Mouse (Mus musculus) embryonic stem cell, embryonic (primary cell): ENCODE measurements around the gene Parpbp.

Experiments
- CTCF ChIA-PET, 4 experiments: fragments of 300-600 bp in 2 of 4; fragments of 350-600 bp in 2 of 4; sonication (Branson Sonifier 250); formaldehyde crosslinking; loops; one replicate each; lab custom pipeline; 2022; ENCODE audit warnings: inconsistent platforms in 2 of 4; lab: Charles Lee
- POLR2A ChIA-PET, 4 experiments: fragments of 300-600 bp in 2 of 4; fragments of 350-600 bp in 2 of 4; sonication (Branson Sonifier 250); formaldehyde crosslinking; loops; one replicate each; lab custom pipeline; 2022; ENCODE audit warnings: antibody characterized with exemption in 4 of 4, inconsistent platforms in 1 of 4; lab: Charles Lee

Parpbp gene

DNA sequence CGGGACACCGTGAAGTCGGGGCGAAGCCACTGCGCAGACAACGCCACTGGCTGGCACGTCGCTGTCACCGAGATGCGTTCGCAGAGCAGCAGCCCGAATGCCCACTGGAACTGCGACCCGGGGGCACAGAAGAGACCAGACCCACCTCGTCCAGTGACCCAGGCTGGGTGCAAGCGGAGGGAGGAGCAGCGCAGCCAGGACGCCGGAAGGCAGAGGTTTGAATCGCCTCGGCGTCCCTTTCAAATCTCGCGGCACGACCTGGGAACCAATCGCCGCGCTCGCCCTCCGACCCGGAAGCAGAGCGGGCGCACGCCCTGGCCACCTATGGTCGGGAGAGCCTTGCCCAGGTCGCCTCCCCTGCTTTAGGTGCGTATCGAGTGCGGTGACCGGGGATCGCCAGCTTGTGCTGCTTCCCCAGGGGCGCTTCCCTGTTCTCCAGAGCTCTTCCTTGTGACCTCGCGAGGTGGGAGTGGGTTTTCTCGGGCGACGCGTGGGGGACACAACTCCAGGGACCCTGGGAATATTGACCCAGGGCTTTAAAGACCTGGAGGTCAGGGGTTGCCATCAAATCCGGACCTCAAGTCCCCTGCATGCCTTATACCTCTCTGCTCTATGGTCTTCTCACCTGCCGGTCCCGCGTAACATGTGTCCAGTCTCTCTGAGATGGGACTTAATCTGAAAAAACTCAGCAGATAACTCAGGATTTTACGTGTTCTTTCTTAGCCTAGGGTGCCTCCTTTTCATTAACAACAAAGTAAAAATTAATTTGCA lies at the start of gene Parpbp, which contains the start of gene Nup37:
Parpbp (minus strand) TSS at position 235 of the 771 bp plus-strand sequence.
Nup37 (plus strand) TSS at position 286 of the 771 bp plus-strand sequence.
- POLR2A ChIA-PET, result interaction anchor here in 2 of 4 experiments (0.6 to 1.5 kb wide), 7 partner anchors 9 to 54 kb away, joined by 3 to 5 read pairs (median 3); partner anchors contain the start of gene Washc3 (in 1 of the 2)
- CTCF ChIA-PET, result no interaction called here

DNA sequence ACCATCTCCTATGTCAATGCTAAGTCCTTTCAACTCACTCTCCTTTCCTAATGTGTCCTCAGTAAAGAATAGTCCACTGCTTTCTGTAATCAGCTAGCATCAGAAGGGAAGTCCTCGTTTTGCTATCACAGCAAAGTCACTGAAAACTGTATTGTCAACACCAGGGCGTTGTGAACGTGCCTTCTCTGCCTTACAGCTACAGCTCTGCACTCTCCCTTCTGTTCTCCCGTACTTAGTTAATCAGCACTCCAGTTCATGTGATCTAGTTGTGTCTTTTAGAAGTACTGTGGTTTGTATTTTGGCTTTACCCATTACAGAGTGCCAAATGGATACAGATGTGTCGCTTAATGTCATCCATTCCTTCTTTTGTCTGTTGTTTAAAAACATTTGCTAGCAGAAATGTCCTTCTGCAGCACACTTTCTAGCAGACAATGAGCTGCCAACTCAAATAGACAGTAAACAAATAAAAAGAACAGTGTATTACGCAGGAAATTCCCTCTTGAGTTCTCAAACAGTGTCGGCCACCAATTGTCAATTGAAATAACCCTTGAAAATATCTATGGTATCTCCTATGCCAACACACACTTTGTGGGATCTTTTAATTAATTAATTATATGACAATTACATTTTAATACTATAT lies 20.8 kb upstream of the Parpbp start:
- POLR2A ChIA-PET, result no interaction called here
- CTCF ChIA-PET, result interaction anchor here in 1 of 4 experiments (0.7 kb wide), 1 partner anchor 121 kb away, joined by 3 read pairs; no protein-coding TSS in a partner anchor

- ChIA-PET CTCF (interaction anchor here in 3 of 4 experiments (0.6 to 0.8 kb wide), 4 partner anchors 136 to 348 kb away, joined by 3 read pairs; no protein-coding TSS in a partner anchor), POLR2A (interaction anchor here in 1 of 4 experiments (1.5 kb wide), 1 partner anchor 35 kb away, joined by 4 read pairs; the partner anchor contains the start of gene Washc3)
Observed at GRCm38 (mm10) chr10:88166158-88166557, 19.4 kb upstream of the Parpbp start.

DNA sequence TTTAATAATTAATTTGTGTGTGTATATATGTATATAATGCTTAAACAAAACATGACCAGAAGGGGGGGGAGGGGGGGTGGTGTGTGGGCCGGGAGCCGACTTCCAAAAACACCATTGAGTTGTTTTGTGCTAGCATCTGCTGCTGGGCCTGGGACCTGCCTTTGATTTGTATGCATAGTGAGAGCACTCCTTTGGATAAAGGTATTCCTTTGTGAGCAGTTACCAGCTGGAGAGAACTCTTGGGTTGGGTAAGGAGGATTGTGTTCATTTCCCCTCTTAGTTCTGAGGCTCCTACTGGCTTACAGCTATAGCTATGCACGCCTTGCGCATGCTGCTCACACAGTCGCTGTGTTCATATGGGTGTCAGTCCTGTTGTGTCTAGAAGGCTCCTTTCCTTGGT lies 15.9 kb upstream of the Parpbp start:
- POLR2A ChIA-PET, result interaction anchor here in 2 of 4 experiments (0.6 to 1.6 kb wide), 7 partner anchors 11 to 1062 kb away, joined by 3 to 9 read pairs (median 4); partner anchors contain the start of genes Nup37 (in 1 of the 2), Parpbp (in 1 of the 2) and Washc3 (in 1 of the 2)
- CTCF ChIA-PET, result interaction anchor here (0.5 to 1.2 kb wide), 5 partner anchors 8 to 1111 kb away, joined by 3 to 4 read pairs (median 3); no protein-coding TSS in a partner anchor

- ChIA-PET CTCF (interaction anchor here in 3 of 4 experiments (0.7 to 1.2 kb wide), 6 partner anchors 8 to 1137 kb away, joined by 3 to 11 read pairs (median 6); no protein-coding TSS in a partner anchor), POLR2A (interaction anchor here in 3 of 4 experiments (0.7 to 1.6 kb wide), 8 partner anchors 9 to 1062 kb away, joined by 3 to 9 read pairs (median 4); partner anchors contain the start of genes Nup37 (in 1 of the 3), Parpbp (in 1 of the 3) and Washc3 (in 1 of the 3))
Observed at GRCm38 (mm10) chr10:88162096-88162495, 15.4 kb upstream of the Parpbp start.

DNA sequence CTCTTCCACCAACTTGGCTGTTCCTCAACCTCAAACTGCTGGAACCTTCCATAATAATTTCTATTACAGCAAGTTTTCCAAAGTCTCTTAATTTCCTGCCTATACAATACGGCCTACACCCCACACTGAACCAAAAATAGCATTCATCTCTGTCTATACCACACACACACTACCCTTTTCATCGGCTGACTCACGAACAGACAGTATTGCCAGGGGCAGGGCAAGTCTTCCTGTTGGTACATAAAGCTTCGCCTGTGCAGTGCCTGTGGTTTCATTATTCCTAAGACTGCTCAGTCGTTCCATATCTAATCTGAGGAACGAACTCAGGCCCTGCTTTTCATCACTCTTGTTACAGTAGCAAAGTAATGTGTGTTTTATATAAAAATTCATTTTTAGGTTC lies 4.9 kb upstream of the Parpbp start:
- ChIA-PET POLR2A (interaction anchor here in 2 of 4 experiments (0.7 to 1.0 kb wide), 3 partner anchors 11 to 152 kb away, joined by 3 to 4 read pairs (median 3); no protein-coding TSS in a partner anchor), CTCF (no interaction called here)

DNA sequence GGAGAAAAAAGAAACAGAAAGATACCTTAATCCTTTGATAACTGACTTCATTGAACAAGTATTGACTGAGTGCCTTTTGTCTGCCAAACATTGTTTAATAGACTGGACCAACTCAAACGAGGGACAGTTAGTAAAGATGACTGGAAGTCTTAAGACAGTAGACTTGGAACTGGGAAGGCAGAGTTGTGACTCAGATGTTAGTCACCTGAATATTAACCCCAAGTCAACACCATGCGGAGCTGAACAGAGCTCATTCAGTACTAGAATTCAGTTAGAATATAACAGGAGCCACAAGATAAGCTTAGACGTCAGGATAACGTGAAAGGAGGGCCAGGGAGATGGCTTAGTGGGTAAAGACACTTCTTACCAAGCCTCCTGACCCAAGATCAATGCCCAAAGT lies 3.6 kb upstream of the Parpbp start:
- ChIA-PET POLR2A (no interaction called here), CTCF (no interaction called here)

DNA sequence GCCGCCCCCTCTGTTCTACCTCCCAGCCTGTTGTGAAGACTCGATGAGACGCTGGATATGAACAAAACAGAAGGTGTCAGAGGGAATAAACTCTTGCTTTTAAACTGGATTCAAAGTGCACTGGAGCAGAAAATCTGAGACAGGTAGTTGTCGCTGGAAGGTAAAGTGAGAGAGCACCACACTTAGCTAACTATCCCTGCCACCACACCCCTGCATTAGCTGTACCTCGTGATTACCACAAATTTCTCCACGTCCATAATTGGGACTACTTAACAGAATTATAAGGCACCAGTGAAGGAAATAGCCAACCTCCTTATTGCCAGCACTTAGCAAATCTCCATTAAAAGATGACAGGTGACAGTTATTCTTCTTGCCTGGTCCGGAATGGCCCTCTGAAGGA lies 554 bp downstream of the Parpbp start:
- POLR2A ChIA-PET, result interaction anchor here in 2 of 4 experiments (1.1 to 1.5 kb wide), 4 partner anchors 10 to 54 kb away, joined by 3 to 6 read pairs (median 4); partner anchors contain the start of gene Washc3 (in 1 of the 2)
- CTCF ChIA-PET, result interaction anchor here in 1 of 4 experiments (0.6 kb wide), 1 partner anchor 95 kb away, joined by 3 read pairs; no protein-coding TSS in a partner anchor

- ChIA-PET POLR2A (interaction anchor here in 3 of 4 experiments (0.7 to 1.7 kb wide), 4 partner anchors 9 to 24 kb away, joined by 3 to 5 read pairs (median 4); no protein-coding TSS in a partner anchor), CTCF (no interaction called here)
Observed at GRCm38 (mm10) chr10:88135630-88136029, 11.1 kb downstream of the Parpbp start.

DNA sequence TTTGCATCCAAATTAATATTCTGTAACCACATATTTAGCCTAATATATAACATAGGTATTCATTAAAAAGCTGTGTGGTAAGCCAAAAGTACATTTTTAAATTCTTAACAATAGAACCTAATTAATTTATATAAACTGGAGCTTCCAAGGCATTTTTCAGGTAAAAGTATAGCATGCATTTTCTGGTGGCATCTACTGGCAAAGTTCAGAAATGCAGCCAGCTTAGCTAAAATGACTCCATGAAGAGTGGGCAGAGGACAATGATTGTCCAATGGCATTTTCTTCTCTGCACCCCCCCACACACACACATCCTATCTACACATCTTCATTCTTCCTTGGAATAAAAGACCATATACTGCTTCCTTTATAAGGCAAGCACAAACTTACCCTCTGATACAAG lies 27.0 kb downstream of the Parpbp start:
- ChIA-PET CTCF (interaction anchor here in 1 of 4 experiments (0.6 kb wide), 1 partner anchor 264 kb away, joined by 4 read pairs; no protein-coding TSS in a partner anchor), POLR2A (no interaction called here)

DNA sequence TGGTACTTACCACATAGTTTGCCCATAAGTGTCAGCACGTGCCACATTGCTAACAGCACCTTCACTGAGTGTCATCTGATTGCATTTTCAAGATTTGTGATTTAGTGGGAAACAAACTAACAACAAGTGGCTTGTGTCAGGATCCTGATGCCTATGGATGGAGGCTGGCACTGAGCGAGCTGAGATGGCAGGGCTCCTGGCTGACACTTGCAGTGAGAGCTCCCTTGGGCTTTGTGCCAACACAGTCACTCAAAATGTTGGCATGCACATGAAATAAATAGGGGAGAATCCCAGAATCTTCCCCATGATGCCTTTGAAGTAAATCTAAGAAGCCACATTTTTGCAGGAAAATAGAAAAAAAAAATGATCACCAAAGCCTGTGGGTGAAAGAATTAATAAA lies 33.5 kb downstream of the Parpbp start:
- ChIA-PET POLR2A (no interaction called here), CTCF (no interaction called here)

DNA sequence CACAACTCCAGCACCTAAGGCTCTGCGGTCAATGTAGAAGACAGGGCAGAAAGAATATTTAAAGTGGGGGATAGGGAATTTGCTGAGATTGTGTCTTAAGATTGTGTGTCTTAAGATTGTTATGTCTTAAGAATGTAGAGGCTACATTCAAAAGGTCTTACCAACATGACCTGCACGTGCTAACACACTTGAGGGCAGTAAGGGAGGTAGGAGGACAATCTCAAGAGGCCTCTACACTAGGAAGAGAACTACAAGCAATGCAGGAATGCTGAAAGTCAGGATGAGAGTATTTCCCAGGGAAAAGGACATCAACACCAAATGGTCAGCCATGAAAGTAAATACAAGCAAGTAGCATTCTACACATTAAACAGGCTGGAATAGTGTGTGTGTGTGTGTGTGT lies 40.6 kb downstream of the Parpbp start:
- ChIA-PET POLR2A (no interaction called here), CTCF (no interaction called here)

- ChIA-PET POLR2A (interaction anchor here in 1 of 4 experiments (0.7 kb wide), 1 partner anchor 11 kb away, joined by 3 read pairs; no protein-coding TSS in a partner anchor), CTCF (no interaction called here)
Observed at GRCm38 (mm10) chr10:88090772-88091171, 56.0 kb downstream of the Parpbp start, which contains the start of gene Pmch. Gene Pmch, plus strand, starts transcription at chr10:88091072.

DNA sequence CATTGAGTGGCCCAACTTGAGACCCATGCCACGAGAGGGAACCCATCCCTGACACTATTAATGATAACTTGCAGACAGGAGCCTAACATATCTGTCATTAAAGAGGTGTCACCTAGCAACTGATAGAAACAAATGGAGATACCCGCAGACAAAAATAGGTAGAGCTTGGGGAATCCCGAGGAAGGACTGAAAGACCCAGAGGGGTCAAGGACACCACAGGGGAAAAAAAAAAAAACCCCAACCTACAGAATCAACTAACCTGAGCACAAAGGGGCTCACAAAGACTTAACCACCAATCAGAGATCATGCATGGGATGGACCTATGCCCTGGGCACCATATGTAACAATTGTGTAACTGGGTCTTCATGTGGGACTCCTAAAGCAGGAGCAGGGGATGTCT lies 79.4 kb downstream of the Parpbp start:
- CTCF ChIA-PET, result no interaction called here

DNA sequence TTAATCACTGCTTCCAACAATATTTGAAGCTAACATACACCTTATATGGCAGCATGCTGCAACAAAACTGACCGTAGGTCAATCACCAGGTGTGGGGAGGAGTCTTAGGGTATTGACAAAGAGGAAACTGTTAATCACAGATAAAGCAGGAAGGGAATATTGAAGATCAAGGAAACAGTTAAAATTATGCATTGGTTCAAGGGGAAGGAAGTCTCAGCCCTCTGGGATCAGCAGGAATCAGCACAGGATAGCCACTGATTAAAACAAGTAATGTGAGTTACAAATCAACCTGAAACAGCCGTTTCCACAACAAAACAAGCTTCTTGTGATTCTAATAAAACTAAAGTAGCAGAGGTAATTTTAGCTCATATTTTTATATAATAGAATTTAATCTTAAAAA lies 81.9 kb downstream of the Parpbp start:
- CTCF ChIA-PET, result no interaction called here
- POLR2A ChIA-PET, result interaction anchor here in 1 of 4 experiments (1.1 kb wide), 1 partner anchor 283 kb away, joined by 3 read pairs; no protein-coding TSS in a partner anchor

More for the DNA sequence above, 79.4 kb downstream of the Parpbp start:
- POLR2A ChIA-PET, result no interaction called here

DNA sequence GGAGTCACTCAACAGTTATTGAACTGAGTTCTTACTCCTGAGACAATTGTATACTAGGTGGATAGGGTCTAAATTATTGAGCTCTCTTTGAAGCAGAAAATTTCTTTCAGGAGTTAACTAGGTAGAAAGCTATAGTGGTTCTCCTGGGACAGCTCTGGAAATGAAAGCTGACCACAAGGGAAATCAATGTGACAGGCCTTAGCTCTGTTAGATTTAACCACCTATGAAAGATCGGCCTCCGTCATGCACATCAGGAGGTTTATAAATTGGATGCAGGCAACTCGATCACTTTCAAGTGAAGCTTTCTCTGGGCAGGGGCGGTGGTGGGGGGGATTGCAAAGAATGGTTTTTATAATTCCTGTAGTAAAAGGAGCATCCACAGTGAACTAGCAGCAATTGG lies 83.3 kb downstream of the Parpbp start:
- ChIA-PET CTCF (no interaction called here), POLR2A (no interaction called here)

DNA sequence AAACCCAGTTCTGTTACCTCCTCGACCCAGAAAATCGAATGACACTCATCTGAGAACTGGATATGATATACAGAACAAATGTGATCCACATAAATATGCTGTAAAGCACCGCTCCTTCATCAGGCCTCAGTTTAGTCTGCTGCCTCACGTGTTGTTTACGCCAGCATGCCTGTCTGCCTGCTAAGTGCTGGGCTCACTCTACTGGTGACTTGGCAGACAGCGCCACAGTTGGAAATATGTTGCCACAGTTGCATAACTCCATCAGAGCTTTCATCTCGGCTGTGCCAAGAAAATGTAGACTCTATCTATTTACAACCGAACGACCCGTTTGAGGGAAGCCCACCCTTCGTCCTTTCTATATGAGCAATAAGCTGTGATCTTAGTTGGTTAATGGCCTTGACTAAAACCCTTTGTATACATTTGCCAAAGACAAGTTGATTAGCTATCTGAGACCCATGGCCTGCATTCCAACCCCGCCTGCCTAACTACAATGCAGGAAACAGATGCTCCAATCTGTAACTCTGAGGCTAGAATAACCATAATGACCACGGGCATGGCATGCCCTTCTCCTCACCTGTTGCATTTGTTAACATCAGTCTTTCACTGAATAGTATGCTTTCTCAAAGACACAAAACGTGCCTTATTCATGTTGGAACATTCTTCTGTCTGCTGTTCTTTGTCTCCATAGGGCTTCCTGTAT lies 89.6 kb downstream of the Parpbp start:
- ChIA-PET CTCF (interaction anchor here in 1 of 4 experiments (2.1 kb wide), 1 partner anchor 270 kb away, joined by 5 read pairs; no protein-coding TSS in a partner anchor), POLR2A (no interaction called here)
